Mouse (Mus musculus) testis, adult 2 months (tissue): ENCODE results near the gene Tcf7. TPM values are rescaled to one million over a fixed set of nuclear protein-coding genes. Genes with fewer than 3 reads are reported as not detected.

Experiments used
- H3K27ac ChIP-seq: fragments of 200-500 bp; 2 replicates; pipeline ENCODE4 v1.5.1; 2012; ENCODE audit warnings: low read depth, low read length; ENCODE audit not compliant: control insufficient read depth, insufficient read depth
- H3K27me3 ChIP-seq: fragments of 200-500 bp; 2 replicates; pipeline ENCODE4 v1.6.1; 2012; ENCODE audit warnings: mild to moderate bottlenecking, low read length, moderate library complexity; ENCODE audit not compliant: control insufficient read depth, insufficient read depth
- H3K36me3 ChIP-seq: fragments of 200-500 bp; 2 replicates; pipeline ENCODE4 v1.6.1; 2012; ENCODE audit warnings: mild to moderate bottlenecking, low read length; ENCODE audit not compliant: control insufficient read depth, insufficient read depth
- H3K4me1 ChIP-seq: fragments of 200-500 bp; 2 replicates; pipeline ENCODE4 v1.6.1; 2012; ENCODE audit warnings: low read length; ENCODE audit not compliant: control insufficient read depth, insufficient read depth
- H3K4me3 ChIP-seq: fragments of 200-500 bp; 2 replicates; pipeline ENCODE4 v1.5.1; 2012; ENCODE audit warnings: low read depth, mild to moderate bottlenecking, low read length, moderate library complexity, mixed read lengths; ENCODE audit not compliant: control insufficient read depth
- CTCF ChIP-seq: fragments of 200-500 bp; IDR thresholded peaks from 2 replicates; pipeline ENCODE4 v1.5.1; 2012; ENCODE audit warnings: low read depth, mild to moderate bottlenecking, inconsistent platforms, low read length, moderate library complexity; ENCODE audit not compliant: control insufficient read depth, insufficient read depth, insufficient replicate concordance
- POLR2A ChIP-seq: fragments of 200-500 bp; IDR thresholded peaks from 2 replicates; pipeline ENCODE4 v1.6.1; 2012; ENCODE audit warnings: low read depth, mild to moderate bottlenecking, inconsistent platforms, low read length, moderate library complexity; ENCODE audit not compliant: control insufficient read depth
- polyA plus RNA-seq: library from polyadenylated mRNA; depleted of rRNA; stranded (reverse); fragments of >200 nt; gene quantifications from 2 replicates; pipeline ENCODE4 v1.2.3, GENCODE M21; 2012; rRNA removed

The Tcf7 gene
- 8.3 and 9.0 TPM in 2 replicates for polyA plus RNA-seq

DNA sequence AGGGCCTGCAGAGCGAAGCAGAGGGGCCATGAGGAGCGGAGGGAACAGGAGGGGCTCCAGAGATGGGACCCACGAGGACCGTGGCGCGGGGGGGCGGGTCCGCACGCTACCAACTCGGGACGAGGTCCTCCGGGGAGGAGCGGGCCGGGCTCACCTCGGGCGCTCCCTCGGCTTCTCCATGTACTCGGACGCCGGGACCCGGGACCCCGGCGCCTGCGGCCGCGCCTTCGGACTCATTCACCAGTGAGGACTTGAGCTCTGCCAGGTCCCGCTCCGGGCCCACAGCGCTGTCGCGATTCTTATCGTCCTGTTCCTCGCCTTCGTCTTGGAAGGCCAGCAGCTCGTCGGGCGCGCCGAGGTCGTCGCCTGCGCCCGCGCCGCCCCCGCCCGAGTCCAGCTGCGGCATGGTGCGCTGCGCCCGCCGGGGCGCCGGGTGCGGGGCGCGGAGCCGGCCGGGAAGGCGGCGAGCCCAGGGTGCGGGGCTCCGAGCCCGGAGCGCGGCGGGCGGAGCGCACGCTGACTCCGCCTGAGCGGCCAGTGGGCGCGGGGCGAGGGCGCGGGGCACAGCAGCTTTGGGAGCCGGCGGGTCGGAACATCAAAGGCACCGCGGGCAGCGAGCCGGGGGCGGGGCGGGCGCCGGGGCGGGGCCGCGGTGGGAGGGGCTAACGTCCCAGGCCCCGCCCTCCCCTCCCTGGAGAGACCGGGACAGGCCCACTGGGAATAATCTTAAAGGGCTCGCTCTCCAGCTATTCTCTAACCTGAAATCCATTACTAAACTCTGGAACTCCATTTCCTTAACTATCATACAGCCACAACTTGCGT lies at the start of gene Tcf7:
Gene Tcf7 (minus strand): TSS at position 241 of the 822 bp plus-strand sequence.
- H3K36me3 ChIP-seq = no peaks in the 10 kb centered on the region
- H3K27ac ChIP-seq = peak within 1 kb of the TSS; percentile 50
- H3K27me3 ChIP-seq = no peaks in the 10 kb centered on the region
- peak within 1 kb of the TSS; percentile 93 for H3K4me3 ChIP-seq
- peaks cover 28% of the 10 kb centered on the region for H3K4me1 ChIP-seq
- no peak for TF ChIP-seq CTCF

DNA sequence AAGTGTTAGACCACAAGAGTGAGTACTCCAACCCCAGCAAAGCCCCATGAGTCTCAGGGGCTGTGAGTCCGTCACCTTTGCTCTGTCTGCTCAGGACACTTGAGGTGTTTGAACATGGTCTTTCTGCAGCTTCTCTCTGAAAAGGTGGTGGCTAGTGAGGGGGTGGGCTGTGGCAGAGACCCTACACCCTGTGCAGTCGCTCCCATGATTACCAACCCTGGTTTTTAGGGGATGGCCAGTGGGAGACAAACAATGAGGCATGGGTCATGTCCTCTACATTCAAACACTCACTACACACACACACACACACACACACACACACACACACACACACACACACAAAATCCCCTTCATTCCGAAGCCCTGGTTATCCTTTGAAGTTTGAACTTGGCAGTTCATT lies 44.5 kb upstream of the Tcf7 start:
- H3K27me3 ChIP-seq = no peaks in the 10 kb centered on the region
- no peak overlapping the region for H3K27ac ChIP-seq
- no peak for TF ChIP-seq CTCF
- TF ChIP-seq POLR2A = no peak
- H3K4me3 ChIP-seq = no peak overlapping the region
- no peaks in the 10 kb centered on the region for H3K4me1 ChIP-seq
- no peaks in the 10 kb centered on the region for H3K36me3 ChIP-seq

DNA sequence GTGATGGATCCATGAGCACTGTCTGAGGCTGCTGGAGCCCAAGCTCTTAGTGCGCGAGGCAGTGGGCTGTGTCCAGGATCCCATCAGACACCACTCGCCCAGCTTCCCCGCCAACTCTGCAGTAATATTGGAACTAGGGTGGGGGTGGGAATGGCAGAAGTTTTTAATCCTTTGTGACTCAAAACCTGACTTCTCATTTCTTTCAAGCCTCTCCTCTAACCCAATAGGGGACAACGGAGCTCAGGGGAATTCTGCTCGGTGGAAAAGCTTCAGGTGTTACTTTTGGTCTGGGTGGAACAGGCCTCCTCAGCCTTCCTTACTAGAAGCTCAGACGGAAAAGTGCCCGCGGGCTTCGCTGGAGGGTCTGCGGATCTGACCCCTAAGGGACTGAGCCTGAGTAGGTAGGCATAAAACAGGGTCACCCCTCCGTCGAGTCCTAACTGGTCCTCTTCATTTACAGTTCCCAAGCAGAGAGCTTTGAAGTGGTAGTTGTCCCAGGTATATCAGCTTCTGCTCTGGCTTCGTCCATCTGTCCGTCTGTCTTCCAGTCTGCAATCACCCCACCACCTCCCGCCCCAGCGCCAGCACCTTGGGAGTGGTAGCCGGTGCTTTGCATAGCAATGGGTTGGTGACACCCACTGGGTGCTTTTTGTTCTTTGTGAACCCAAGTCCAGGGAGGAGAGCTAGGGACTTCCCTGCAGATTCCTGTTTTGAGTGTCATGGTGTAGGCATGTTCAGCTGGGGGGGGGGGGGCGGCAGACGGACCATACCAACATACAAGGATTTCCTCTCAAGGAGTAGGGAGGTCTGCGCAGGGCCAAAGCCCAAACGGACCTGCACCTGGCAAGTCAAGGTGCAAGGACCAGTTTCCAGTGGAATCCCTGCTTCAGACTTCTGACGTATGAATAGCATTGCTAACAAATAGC lies 41.9 kb upstream of the Tcf7 start:
- no peak overlapping the region for H3K27ac ChIP-seq
- no peaks in the 10 kb centered on the region for H3K27me3 ChIP-seq
- no peaks in the 10 kb centered on the region for H3K4me1 ChIP-seq
- no peaks in the 10 kb centered on the region for H3K36me3 ChIP-seq
- no peak overlapping the region for H3K4me3 ChIP-seq
- TF ChIP-seq CTCF (no peak), POLR2A (no peak)

DNA sequence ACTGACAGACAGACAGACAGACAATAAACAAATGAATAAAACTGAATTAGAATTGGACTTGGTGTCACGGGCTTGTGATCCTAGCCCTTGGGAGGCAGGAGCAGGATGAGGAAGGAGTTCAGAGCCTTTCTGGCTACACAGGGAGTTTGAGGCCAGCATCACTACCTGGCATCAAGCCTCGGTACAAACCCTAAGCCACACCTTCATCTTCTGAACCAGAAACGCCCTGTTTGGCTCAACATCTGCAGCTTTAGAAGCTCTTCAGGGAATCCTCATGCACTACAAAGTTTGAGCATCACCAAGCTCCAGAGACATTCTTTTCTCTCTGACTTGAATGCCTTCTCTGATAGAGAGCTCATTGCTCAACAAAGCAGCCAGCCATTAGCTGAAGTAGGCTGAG lies 38.7 kb upstream of the Tcf7 start:
- Histone ChIP-seq H3K36me3 (no peaks in the 10 kb centered on the region), H3K27me3 (no peaks in the 10 kb centered on the region), H3K4me3 (no peak overlapping the region), H3K4me1 (no peaks in the 10 kb centered on the region), H3K27ac (no peak overlapping the region)
- no peak for TF ChIP-seq POLR2A
- no peak for TF ChIP-seq CTCF

DNA sequence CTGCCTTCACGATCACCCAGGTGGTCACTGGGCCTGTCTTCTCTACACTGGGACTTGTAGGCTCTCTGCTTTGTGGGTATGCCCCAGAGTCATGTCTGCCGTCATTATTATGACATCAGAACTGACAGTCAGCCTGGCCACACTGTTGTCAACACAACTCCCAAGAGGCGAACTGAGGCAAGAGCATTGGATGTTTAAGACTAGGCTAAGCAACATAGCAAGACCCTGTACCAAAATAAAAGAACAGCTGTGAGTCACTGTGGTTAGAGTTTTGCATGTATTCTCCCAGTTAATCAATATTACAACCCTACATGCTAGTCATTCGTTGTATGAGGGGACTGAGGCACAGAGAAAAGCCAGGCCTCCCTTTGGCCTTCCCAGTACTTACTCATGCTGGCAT lies 37.7 kb upstream of the Tcf7 start:
- no peak overlapping the region for H3K27ac ChIP-seq
- no peaks in the 10 kb centered on the region for H3K36me3 ChIP-seq
- no peaks in the 10 kb centered on the region for H3K4me1 ChIP-seq
- H3K4me3 ChIP-seq = no peak overlapping the region
- H3K27me3 ChIP-seq = no peaks in the 10 kb centered on the region
- TF ChIP-seq CTCF = no peak
- no peak for TF ChIP-seq POLR2A

DNA sequence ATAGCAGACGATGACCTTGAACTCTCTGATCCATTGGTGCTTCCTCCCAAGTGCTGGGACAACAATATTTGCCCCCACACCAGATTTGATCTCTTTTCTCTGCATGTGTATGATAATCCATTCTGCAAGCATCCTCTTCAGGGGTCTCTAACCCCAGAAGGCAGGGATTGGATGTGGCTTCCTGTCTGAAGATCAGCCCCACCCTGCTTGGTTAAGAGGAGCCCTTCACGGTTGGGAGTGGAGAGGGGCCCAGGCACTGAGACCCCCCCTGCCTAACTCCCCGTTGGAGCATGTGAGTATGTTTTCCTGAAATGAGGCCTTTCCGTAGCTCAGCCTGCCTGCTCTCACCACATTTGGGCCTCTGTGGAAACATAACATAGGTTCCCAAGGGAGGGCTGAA lies 36.9 kb upstream of the Tcf7 start:
- Histone ChIP-seq H3K27me3 (no peaks in the 10 kb centered on the region), H3K4me3 (no peak overlapping the region), H3K27ac (no peak overlapping the region), H3K36me3 (no peaks in the 10 kb centered on the region), H3K4me1 (no peaks in the 10 kb centered on the region)
- no peak for TF ChIP-seq POLR2A
- TF ChIP-seq CTCF = no peak

DNA sequence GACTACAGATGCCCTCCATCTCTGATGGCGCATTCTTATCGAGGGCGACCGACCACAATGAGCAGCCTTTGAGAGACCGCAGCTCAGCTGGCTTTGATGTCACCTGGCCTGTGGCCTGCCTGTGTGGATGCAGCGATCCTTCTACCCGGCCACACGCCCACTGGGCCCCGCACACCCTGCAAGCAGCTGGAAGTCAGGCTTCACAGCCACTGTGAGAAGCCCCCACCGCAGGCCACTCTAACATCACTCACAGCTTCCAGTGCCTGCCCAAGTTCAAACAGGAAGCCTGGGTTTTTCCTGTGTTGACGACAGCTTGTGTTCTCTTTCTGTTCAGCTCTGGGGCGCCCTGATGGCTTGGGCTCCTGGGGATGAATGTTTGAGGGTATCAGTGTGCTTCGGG lies 35.6 kb upstream of the Tcf7 start:
- Histone ChIP-seq H3K27ac (no peak overlapping the region), H3K27me3 (no peaks in the 10 kb centered on the region), H3K4me1 (no peaks in the 10 kb centered on the region), H3K4me3 (no peak overlapping the region), H3K36me3 (no peaks in the 10 kb centered on the region)
- TF ChIP-seq CTCF (no peak), POLR2A (no peak)
